In genomic region chr19:12002125-12002524, GRCm38 (mm10) we compare ENCODE assay signal across 8 mouse cellular contexts. TPM values are rescaled to one million over a fixed set of nuclear protein-coding genes. Genes with fewer than 3 reads are reported as not detected.
A peak's percentile ranks its signal among the peaks of the same experiment; 100 is the strongest.
DNase-seq lines count a peak whose midpoint lies in the region; ATAC-seq and TF ChIP-seq lines count a peak whose summit lies in the region.
"Had no signal": no experiment of that assay in that cellular context is flagged by ENCODE, and none has a peak within 500 bp of the region (broad histone marks: within the 10 kb centered on the region; RNA-seq: fewer than 3 reads in every experiment).

No protein-coding gene starts in this region.

- TF ChIP-seq CTCF in forebrain, postnatal 0 days (IDR thresholded peaks at IDR 0.05; ENCODE audit: low read depth) = no peak

- H3K9ac ChIP-seq in forebrain, postnatal 0 days = no peak overlapping the region

- 2% methylated on average over 11 of the region's 11 CpGs for WGBS in forebrain, postnatal 0 days
- 3% methylated on average over 11 of the region's 11 CpGs for WGBS in hindbrain, embryonic 10.5 days

- DNase-seq in MEL-GATA-1-ER (ENCODE audit: extremely low read depth, low read depth) = peak; percentile 94
- DNase-seq in cerebellum, adult 11-12 months = peak; percentile 58
- peak; percentile 83 for DNase-seq in forebrain, postnatal 0 days
- DNase-seq in hindbrain, embryonic 10.5 days (ENCODE audit: low spot score) = peak; percentile 77
- peak; percentile 75 to 80 for DNase-seq in layer of hippocampus, postnatal 14 days (ENCODE audit: low spot score in 2 of 2)
- peak; percentile 75 for DNase-seq in lung, postnatal 36 days
- peak; percentile 70 to 72 for DNase-seq in right cerebral cortex, adult 2 months (ENCODE audit: low spot score in 2 of 2)

- H3K4me3 ChIP-seq in forebrain, postnatal 0 days (ENCODE audit: low read depth, low read length) = peak overlapping the region; percentile 17
- H3K4me3 ChIP-seq in hindbrain, embryonic 10.5 days = peak overlapping the region; percentile 41

- H3K9me3 ChIP-seq in forebrain, postnatal 0 days (ENCODE audit: low read length) = no peaks in the 10 kb centered on the region
- no peaks in the 10 kb centered on the region for H3K9me3 ChIP-seq in hindbrain, embryonic 10.5 days

- no peak overlapping the region for H3K27ac ChIP-seq in forebrain, postnatal 0 days (ENCODE audit: low read depth, low read length)
- H3K27ac ChIP-seq in hindbrain, embryonic 10.5 days = no peak overlapping the region

- peak overlapping the region; percentile 33 for H3K4me2 ChIP-seq in forebrain, postnatal 0 days (ENCODE audit: low read depth)

- H3K27me3 ChIP-seq in forebrain, postnatal 0 days (ENCODE audit: insufficient read depth, low read length) = no peaks in the 10 kb centered on the region
- no peaks in the 10 kb centered on the region; the same call in 1 of the 2 replicates for H3K27me3 ChIP-seq in hindbrain, embryonic 10.5 days (ENCODE audit: insufficient read depth, poor library complexity, severe bottlenecking)

- peaks cover 14% of the 10 kb centered on the region for H3K4me1 ChIP-seq in forebrain, postnatal 0 days (ENCODE audit: insufficient read depth)
- H3K4me1 ChIP-seq in hindbrain, embryonic 10.5 days (replicated peaks) = peaks cover 21% of the 10 kb centered on the region

- no peaks in the 10 kb centered on the region for H3K36me3 ChIP-seq in forebrain, postnatal 0 days (ENCODE audit: insufficient read depth)
- H3K36me3 ChIP-seq in hindbrain, embryonic 10.5 days = no peaks in the 10 kb centered on the region

- ATAC-seq in forebrain, postnatal 0 days = peak; percentile 65

RNA-seq across cellular contexts. Expression of gene Osbp, which starts 36.4 kb away (rescaled TPM):
- 27.3 and 30.3 TPM in 2 replicates for total RNA-seq in forebrain, postnatal 0 days (2014; rRNA removed)
- polyA plus RNA-seq in forebrain, postnatal 0 days (2015; fragmentation: Nextera tagmentation; extraction: Ambion mirVana) = 2.3 and 3.1 TPM in 2 replicates
- 2.9 and 3.1 TPM in 2 replicates for polyA plus RNA-seq in hindbrain, embryonic 10.5 days (2016; fragmentation: Nextera tagmentation; extraction: Ambion mirVana)
- total RNA-seq in layer of hippocampus, postnatal 14 days (2021) = 10 to 100 TPM; 54.8 to 56.2 TPM

RNA-seq across cellular contexts. Expression of gene Olfr1423, which starts 39.0 kb away (rescaled TPM):
- total RNA-seq in forebrain, postnatal 0 days (2014; rRNA removed) = not detected in 2 replicates
- polyA plus RNA-seq in forebrain, postnatal 0 days (2015; fragmentation: Nextera tagmentation; extraction: Ambion mirVana) = not detected in 2 replicates
- polyA plus RNA-seq in hindbrain, embryonic 10.5 days (2016; fragmentation: Nextera tagmentation; extraction: Ambion mirVana) = 0.03 and 0.04 TPM in 2 replicates
- total RNA-seq in layer of hippocampus, postnatal 14 days (2021) = not detected
- total RNA-seq: left cerebral cortex, postnatal 10 days had no signal
